10 mouse cellular contexts compared by ENCODE assay signal in the genomic region with DNA sequence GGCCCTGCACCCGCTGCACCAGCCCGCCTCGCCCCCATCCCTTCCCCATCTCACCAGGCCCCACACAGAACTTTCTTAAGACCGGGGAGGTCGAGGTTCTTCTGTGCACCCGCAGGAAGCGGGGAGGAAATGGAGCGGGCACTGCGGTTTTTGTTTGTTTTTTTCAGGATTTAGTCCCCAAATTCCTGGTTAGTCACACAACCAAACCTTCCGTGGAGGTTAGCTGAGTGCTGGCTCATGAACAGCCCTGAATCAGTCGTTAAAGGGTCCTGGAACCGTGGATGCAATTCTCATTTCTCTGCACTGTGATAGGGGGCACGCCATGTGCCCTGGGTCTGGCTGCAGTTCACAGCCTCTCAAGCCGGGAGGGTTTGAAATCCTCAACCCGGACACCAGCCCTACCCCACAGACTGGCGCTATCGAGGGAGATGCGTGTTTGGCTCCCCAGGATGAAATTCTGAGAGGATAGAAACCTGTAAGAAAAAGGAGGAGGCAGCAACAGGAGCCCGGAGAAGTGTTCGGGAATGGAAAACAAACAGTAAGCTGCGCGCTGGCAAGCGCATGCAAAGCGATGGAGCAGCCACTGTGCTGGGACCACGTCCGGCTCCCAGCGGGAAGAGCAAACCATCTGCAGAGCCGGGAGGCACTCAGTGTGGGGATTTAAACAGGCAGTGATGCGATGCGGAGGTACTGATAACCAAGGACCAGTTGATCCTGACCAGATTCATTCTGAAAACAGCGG. TPM values are rescaled to one million over a fixed set of nuclear protein-coding genes. Genes with fewer than 3 reads are reported as not detected.
DNase-seq lines count a peak whose midpoint lies in the region; ATAC-seq lines count a peak whose summit lies in the region.
"Had no signal": no experiment of that assay in that cellular context is flagged by ENCODE, and none has a peak within 500 bp of the region (broad histone marks: within the 10 kb centered on the region; RNA-seq: fewer than 3 reads in every experiment).

No protein-coding gene starts in this region.

- peak; percentile 41 for DNase-seq in gastrocnemius, postnatal 10 days
- DNase-seq in gastrocnemius, adult 8-10 months (ENCODE audit: low spot score in 2 of 2): no peak
- DNase-seq in 3134 (ENCODE audit: extremely low read depth, insufficient read length, low spot score): peak; percentile 24
- DNase-seq in embryo, embryonic 10 days (ENCODE audit: low spot score): peak; percentile 72
- peak; percentile 37 to 57 for DNase-seq in heart, postnatal 14 days
- DNase-seq in adrenal gland, postnatal 36 days: no peak
- no peak for DNase-seq in thymus, postnatal 25 days

- ATAC-seq in liver, embryonic 16.5 days (ENCODE audit: low read depth): no peak

- peaks cover 4% of the 10 kb centered on the region; the same call in 1 of the 2 replicates for H3K9me3 ChIP-seq in liver, embryonic 16.5 days (replicated peaks; ENCODE audit: control insufficient read depth, low read length)

- H3K27me3 ChIP-seq in liver, embryonic 16.5 days (ENCODE audit: control insufficient read depth, insufficient read depth, low read depth, low read length): peaks cover 19% of the 10 kb centered on the region

- no peak overlapping the region for H3K27ac ChIP-seq in liver, embryonic 16.5 days (ENCODE audit: low read length)

- no peaks in the 10 kb centered on the region; the same call in 1 of the 2 replicates for H3K36me3 ChIP-seq in liver, embryonic 16.5 days (ENCODE audit: control insufficient read depth, insufficient read depth)

- peaks cover 8% of the 10 kb centered on the region for H3K4me1 ChIP-seq in liver, embryonic 16.5 days (ENCODE audit: control insufficient read depth, low read depth, low read length)

- 4% methylated on average over 31 of the region's 31 CpGs for WGBS in liver, embryonic 16.5 days (ENCODE audit: insufficient replicate concordance)

- peak overlapping the region; percentile 28 for H3K4me2 ChIP-seq in liver, embryonic 16.5 days (ENCODE audit: low read depth, low read length)

- H3K4me3 ChIP-seq in liver, embryonic 16.5 days (ENCODE audit: low read depth, low read length): peak overlapping the region; percentile 12; the same call in 1 of the 2 replicates
- H3K4me3 ChIP-seq: erythroblast, embryonic 14.5 days had no signal

- peak overlapping the region; percentile 28; the same call in 1 of the 2 replicates for H3K9ac ChIP-seq in liver, embryonic 16.5 days (ENCODE audit: low read depth, low read length)

- intact Hi-C loops in heart, postnatal 14 days (cut with DNase I): no loop called here

RNA-seq across cellular contexts. Expression of gene Trim80, which starts 4.6 kb away (rescaled TPM):
- total RNA-seq in gastrocnemius, postnatal 10 days (2021): not detected
- not detected for total RNA-seq in gastrocnemius, adult 8-10 months (2022)
- under 1 TPM in 1 of 2 experiments, not detected in 1; 0.29 TPM for total RNA-seq in heart, postnatal 14 days (2021)
- polyA plus RNA-seq in liver, embryonic 16.5 days (2015; fragmentation: Nextera tagmentation; extraction: Ambion mirVana): 0.84 and 1.1 TPM in 2 replicates
- total RNA-seq in adrenal gland, postnatal 36 days (2021): under 1 TPM in 1 of 2 experiments, not detected in 1; 0.17 TPM
- polyA plus RNA-seq: C2C12; erythroblast, embryonic 14.5 days had no signal

RNA-seq across cellular contexts. Expression of gene Kctd2, which starts 15.8 kb away (rescaled TPM):
- total RNA-seq in gastrocnemius, postnatal 10 days (2021): 10 to 100 TPM; 16.2 to 19.4 TPM
- 10 to 100 TPM; 15.0 to 18.5 (median 16.4) TPM for total RNA-seq in gastrocnemius, adult 8-10 months (2022)
- total RNA-seq in heart, postnatal 14 days (2021): 10 to 100 TPM; 22.2 to 25.2 TPM
- polyA plus RNA-seq in liver, embryonic 16.5 days (2015; fragmentation: Nextera tagmentation; extraction: Ambion mirVana): 0.70 and 1.0 TPM in 2 replicates
- 10 to 100 TPM; 43.8 to 70.0 TPM for total RNA-seq in adrenal gland, postnatal 36 days (2021)

RNA-seq across cellular contexts. Expression of gene Atp5h, which starts 16.0 kb away (rescaled TPM):
- 1,000 to 10,000 TPM; 1,026 to 1,088 TPM for total RNA-seq in gastrocnemius, postnatal 10 days (2021)
- 100 to 1,000 TPM; 638 to 797 (median 746) TPM for total RNA-seq in gastrocnemius, adult 8-10 months (2022)
- total RNA-seq in heart, postnatal 14 days (2021): 1,000 to 10,000 TPM; 2,066 to 2,137 TPM
- 482 and 528 TPM in 2 replicates for polyA plus RNA-seq in liver, embryonic 16.5 days (2015; fragmentation: Nextera tagmentation; extraction: Ambion mirVana)
- 100 to 1,000 TPM; 567 to 597 TPM for total RNA-seq in adrenal gland, postnatal 36 days (2021)

RNA-seq across cellular contexts. Expression of gene Slc16a5, which starts 26.5 kb away (rescaled TPM):
- total RNA-seq in gastrocnemius, postnatal 10 days (2021): not detected
- total RNA-seq in gastrocnemius, adult 8-10 months (2022): not detected
- 1 to 10 TPM in 1 of 2 experiments, not detected in 1; 5.1 TPM for total RNA-seq in heart, postnatal 14 days (2021)
- 0.21 and 0.51 TPM in 2 replicates for polyA plus RNA-seq in liver, embryonic 16.5 days (2015; fragmentation: Nextera tagmentation; extraction: Ambion mirVana)
- under 1 TPM in 1 of 2 experiments, not detected in 1; 0.53 TPM for total RNA-seq in adrenal gland, postnatal 36 days (2021)
- polyA plus RNA-seq: erythroblast, embryonic 14.5 days had no signal

RNA-seq across cellular contexts. Expression of gene Mrpl58, which starts 32.2 kb away (rescaled TPM):
- 100 to 1,000 TPM in 1 of 2 experiments, 10 to 100 TPM in 1; 89.1 to 100 TPM for total RNA-seq in gastrocnemius, postnatal 10 days (2021)
- 10 to 100 TPM; 79.1 to 92.9 (median 87.4) TPM for total RNA-seq in gastrocnemius, adult 8-10 months (2022)
- total RNA-seq in heart, postnatal 14 days (2021): 100 to 1,000 TPM; 128 to 140 TPM
- 68.8 and 71.7 TPM in 2 replicates for polyA plus RNA-seq in liver, embryonic 16.5 days (2015; fragmentation: Nextera tagmentation; extraction: Ambion mirVana)
- 100 to 1,000 TPM; 147 to 162 TPM for total RNA-seq in adrenal gland, postnatal 36 days (2021)

Comparison
In these comparisons a context has a peak if more than half of its experiments do, and no peak if none do; other contexts are left out.
1. DNase-seq: peak in gastrocnemius, postnatal 10 days (single experiment), 3134 (single experiment), embryo, embryonic 10 days (single experiment) and heart, postnatal 14 days (2 of 2); none in gastrocnemius, adult 8-10 months (0 of 2), adrenal gland, postnatal 36 days (0 of 2) and thymus, postnatal 25 days (single experiment).